Mouse (Mus musculus) neural tube, embryonic 11.5 days (tissue): Measurements from ENCODE around the gene Lmo2. TPM values are rescaled to one million over a fixed set of nuclear protein-coding genes. Genes with fewer than 3 reads are reported as not detected.
A peak's percentile ranks its signal among the peaks of the same experiment; 100 is the strongest.
"Not testable (repeated sequence)": the region's sequence is repeated elsewhere in the genome, so short reads cannot be mapped to it uniquely, and the experiment has no call there.

ENCODE experiments used
- ATAC-seq: fragments of 200-750 bp; cut with Nextera tagmentation; 2 replicates; pipeline ENCODE4 v1.8.0; 2017; ENCODE audit warnings: moderate number of reproducible peaks, mild to moderate bottlenecking, moderate TSS enrichment, moderate library complexity; ENCODE audit not compliant: insufficient read depth, low FRiP score, low TSS enrichment
- DNase-seq: peaks from one replicate; pipeline ENCODE4 v3.0.0-alpha.2; 2015; ENCODE audit warnings: low spot score
- H3K27ac ChIP-seq: fragments of 300-500 bp; sonication (generic); 2 replicates; pipeline ENCODE4 v1.5.1; 2014; ENCODE audit warnings: low read depth, mild to moderate bottlenecking, low read length
- H3K27me3 ChIP-seq: fragments of 300-500 bp; sonication (generic); 2 replicates; pipeline ENCODE4 v1.6.1; 2014; ENCODE audit warnings: mild to moderate bottlenecking, low read length, mixed read lengths; ENCODE audit not compliant: control insufficient read depth, insufficient read depth
- H3K36me3 ChIP-seq: fragments of 300-500 bp; sonication (generic); 2 replicates; pipeline ENCODE4 v1.6.1; 2014; ENCODE audit warnings: mild to moderate bottlenecking, low read length, moderate library complexity, mixed read lengths; ENCODE audit not compliant: control insufficient read depth, insufficient read depth
- H3K4me1 ChIP-seq: fragments of 300-500 bp; sonication (generic); 2 replicates; pipeline ENCODE4 v1.6.1; 2014; ENCODE audit warnings: low read length, mixed read lengths; ENCODE audit not compliant: control insufficient read depth, insufficient read depth
- H3K4me2 ChIP-seq: fragments of 300-500 bp; sonication (generic); 2 replicates; pipeline ENCODE4 v1.6.1; 2014; ENCODE audit warnings: low read depth, mild to moderate bottlenecking, moderate library complexity
- H3K4me3 ChIP-seq: fragments of 300-500 bp; sonication (generic); 2 replicates; pipeline ENCODE4 v1.5.1; 2014; ENCODE audit warnings: low read depth, low read length
- H3K9ac ChIP-seq: fragments of 300-500 bp; sonication (generic); 2 replicates; pipeline ENCODE4 v1.6.1; 2014; ENCODE audit warnings: mild to moderate bottlenecking, low read length
- H3K9me3 ChIP-seq: fragments of 300-500 bp; sonication (generic); 2 replicates; pipeline ENCODE4 v1.6.1; 2016; ENCODE audit warnings: low read length; ENCODE audit not compliant: control insufficient read depth
- WGBS: fragments of 180-500 bp; shearing (Covaris S2); extraction: QIAGEN DNeasy Blood & Tissue Kit; methylation state at CpG from one replicate; pipeline ENCODE4 v1.1.7; 2014; 5-methylcytosine and 5-hydroxymethylcytosine counted together
- polyA plus RNA-seq: library from polyadenylated mRNA; unstranded; fragments of >200 nt; fragmentation: Nextera tagmentation; extraction: Ambion mirVana; gene quantifications from 2 replicates; pipeline ENCODE4 v1.2.1, GENCODE M21; 2014

The Lmo2 gene
- polyA plus RNA-seq, 1 experiment from 2014 or later: 27.7 TPM

- DNase-seq: no peak
- no peaks in the 10 kb centered on the region for H3K36me3 ChIP-seq
- 53% methylated on average over 9 of the region's 9 CpGs for WGBS
- H3K4me1 ChIP-seq: no peaks in the 10 kb centered on the region
- H3K4me2 ChIP-seq: no peak overlapping the region
- H3K27ac ChIP-seq: no peak overlapping the region
- no peak overlapping the region for H3K4me3 ChIP-seq
- no peaks in the 10 kb centered on the region for H3K9me3 ChIP-seq
- no peak for ATAC-seq
- H3K9ac ChIP-seq: no peak overlapping the region
- no peaks in the 10 kb centered on the region for H3K27me3 ChIP-seq
Observed at GRCm38 (mm10) chr2:103977716-103978115, 19.9 kb downstream of the Lmo2 start.

DNA sequence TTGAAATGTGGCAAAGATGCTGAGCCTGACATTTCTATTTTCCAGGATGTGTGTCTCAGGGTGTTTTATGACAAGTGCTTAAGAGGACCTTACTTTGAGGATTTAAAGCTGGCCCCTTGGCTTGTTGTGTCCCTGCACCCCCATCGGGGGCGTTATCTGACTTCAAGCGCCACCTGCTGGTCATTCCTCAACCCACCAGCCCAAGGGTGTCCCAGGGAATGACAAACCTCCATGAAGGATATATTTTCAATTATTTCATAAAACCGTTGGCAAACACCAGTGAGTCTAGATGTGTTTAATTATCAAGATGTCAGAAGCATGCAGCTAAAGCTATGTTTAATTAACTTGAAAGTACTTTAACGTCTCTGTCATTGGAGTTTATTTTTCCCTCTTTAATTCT lies 24.5 kb downstream of the Lmo2 start:
- 11% methylated on average over 5 of the region's 5 CpGs for WGBS
- H3K36me3 ChIP-seq: no peaks in the 10 kb centered on the region
- no peaks in the 10 kb centered on the region for H3K4me1 ChIP-seq
- H3K27ac ChIP-seq: no peak overlapping the region
- H3K9ac ChIP-seq: no peak overlapping the region
- no peak overlapping the region for H3K4me3 ChIP-seq
- no peaks in the 10 kb centered on the region for H3K27me3 ChIP-seq
- no peaks in the 10 kb centered on the region for H3K9me3 ChIP-seq
- H3K4me2 ChIP-seq: no peak overlapping the region
- DNase-seq (peak; percentile 81), ATAC-seq (peak; percentile 65)

GRCm38 (mm10) chr2:103983146-103983545 lies 25.4 kb downstream of the Lmo2 start:
- no peak for DNase-seq
- H3K36me3 ChIP-seq: no peaks in the 10 kb centered on the region
- no peaks in the 10 kb centered on the region for H3K9me3 ChIP-seq
- 91% methylated on average over 10 of the region's 10 CpGs for WGBS
- no peak overlapping the region for H3K4me2 ChIP-seq
- H3K27me3 ChIP-seq: no peaks in the 10 kb centered on the region
- H3K9ac ChIP-seq: no peak overlapping the region
- H3K4me3 ChIP-seq: no peak overlapping the region
- ATAC-seq: no peak
- H3K27ac ChIP-seq: no peak overlapping the region
- H3K4me1 ChIP-seq: no peaks in the 10 kb centered on the region

DNA sequence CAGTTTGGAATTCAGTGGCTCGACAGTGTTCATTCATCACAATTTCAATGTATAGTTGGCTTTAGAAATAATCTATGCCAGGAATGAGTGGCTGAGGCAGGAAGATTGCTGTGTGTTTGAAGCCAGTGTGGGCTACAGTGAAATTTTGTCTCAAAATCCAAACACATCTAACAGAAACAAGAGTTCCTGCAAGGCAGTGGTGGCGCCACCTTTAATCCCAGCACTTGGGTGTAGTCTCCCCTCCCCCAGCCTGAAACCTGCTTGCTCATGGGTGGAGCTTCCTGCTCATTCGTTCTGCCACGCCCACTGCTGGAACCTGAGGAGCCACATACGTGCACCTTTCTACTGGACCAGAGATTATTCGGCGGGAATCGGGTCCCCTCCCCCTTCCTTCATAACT lies 29.8 kb downstream of the Lmo2 start:
- H3K9ac ChIP-seq, ATAC-seq: not testable (repeated sequence)
- WGBS: 72% methylated on average over 6 of the region's 8 CpGs

GRCm38 (mm10) chr2:103989724-103990123 lies 31.9 kb downstream of the Lmo2 start:
- H3K27ac ChIP-seq: no peak overlapping the region
- no peaks in the 10 kb centered on the region for H3K36me3 ChIP-seq
- no peak for ATAC-seq
- no peaks in the 10 kb centered on the region for H3K4me1 ChIP-seq
- H3K9ac ChIP-seq: no peak overlapping the region
- H3K4me3 ChIP-seq: no peak overlapping the region
- no peaks in the 10 kb centered on the region for H3K9me3 ChIP-seq
- no peak for DNase-seq
- WGBS: 89% methylated on average over 6 of the region's 6 CpGs
- H3K4me2 ChIP-seq: no peak overlapping the region
- no peaks in the 10 kb centered on the region for H3K27me3 ChIP-seq

More for the DNA sequence above, 29.8 kb downstream of the Lmo2 start:
- H3K27me3 ChIP-seq, DNase-seq, H3K4me2 ChIP-seq, H3K4me3 ChIP-seq, H3K9me3 ChIP-seq, H3K36me3 ChIP-seq, H3K27ac ChIP-seq, H3K4me1 ChIP-seq: not testable (repeated sequence)

- DNase-seq: no peak
- H3K9me3 ChIP-seq: no peaks in the 10 kb centered on the region
- ATAC-seq: no peak
- no peak overlapping the region for H3K9ac ChIP-seq
- H3K4me1 ChIP-seq: no peaks in the 10 kb centered on the region
- no peak overlapping the region for H3K4me3 ChIP-seq
- H3K27me3 ChIP-seq: no peaks in the 10 kb centered on the region
- no peak overlapping the region for H3K4me2 ChIP-seq
- H3K27ac ChIP-seq: no peak overlapping the region
- no peaks in the 10 kb centered on the region for H3K36me3 ChIP-seq
Observed at GRCm38 (mm10) chr2:103991303-103991702, 33.5 kb downstream of the Lmo2 start.

DNA sequence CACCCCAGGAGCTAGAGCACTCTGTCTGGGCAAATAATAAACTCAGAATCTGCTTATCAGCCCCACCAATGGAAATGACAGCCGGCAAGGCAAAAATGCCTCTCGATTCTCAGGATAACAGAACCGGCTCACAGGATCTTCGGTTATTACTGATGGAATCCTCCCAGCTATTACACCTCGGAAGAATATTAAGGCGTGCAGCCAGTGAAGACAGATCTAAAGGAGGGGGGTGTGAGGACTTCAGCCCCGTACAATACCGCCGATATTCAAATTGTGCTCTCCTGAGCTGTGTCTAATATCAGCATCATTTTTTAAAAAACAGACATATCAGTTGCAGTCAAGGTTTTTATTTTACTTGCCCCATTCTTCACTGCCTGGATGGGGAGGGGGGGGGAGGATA lies 34.4 kb downstream of the Lmo2 start:
- 75% methylated on average over 9 of the region's 9 CpGs for WGBS
- DNase-seq (no peak), ATAC-seq (no peak)
- Histone ChIP-seq H3K27me3 (no peaks in the 10 kb centered on the region), H3K9me3 (no peaks in the 10 kb centered on the region), H3K4me1 (no peaks in the 10 kb centered on the region), H3K27ac (no peak overlapping the region), H3K9ac (no peak overlapping the region), H3K4me3 (no peak overlapping the region), H3K4me2 (no peak overlapping the region), H3K36me3 (no peaks in the 10 kb centered on the region)

DNA sequence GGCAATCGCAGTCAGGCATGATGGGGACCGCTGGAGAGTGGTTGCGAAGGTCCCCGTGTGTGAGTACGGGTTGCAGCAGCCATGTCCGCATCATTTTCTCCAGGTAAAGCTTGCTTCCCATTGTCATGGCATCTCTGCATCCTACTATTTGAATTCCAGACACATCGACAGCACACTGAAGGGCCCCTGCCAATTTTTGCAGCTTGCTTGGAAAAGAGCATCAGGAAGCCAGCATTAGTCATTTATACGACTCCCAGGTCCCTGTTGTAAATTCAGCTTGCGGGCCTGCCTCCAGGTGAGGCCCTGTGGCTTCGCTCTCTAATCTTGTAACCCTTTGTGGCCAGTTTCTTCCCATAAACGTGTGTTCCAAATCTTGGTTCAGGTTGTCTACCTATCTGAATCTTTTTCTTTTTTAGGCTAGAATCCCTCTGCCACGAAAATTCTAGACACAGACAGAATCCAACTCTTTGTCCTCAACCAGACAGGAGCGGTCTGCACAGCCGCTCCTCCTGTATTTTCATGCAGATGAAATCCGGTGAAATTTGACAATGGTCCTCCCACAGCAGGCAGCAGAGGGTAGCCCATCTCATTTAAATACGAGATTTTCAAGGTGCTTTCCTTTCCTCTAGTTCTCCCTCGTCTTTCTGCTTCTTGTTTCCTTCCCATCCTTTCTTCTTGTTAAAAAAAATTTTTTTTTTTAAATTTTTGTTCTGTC lies 35.0 kb downstream of the Lmo2 start:
- Histone ChIP-seq H3K36me3 (no peaks in the 10 kb centered on the region), H3K27me3 (no peaks in the 10 kb centered on the region), H3K4me1 (no peaks in the 10 kb centered on the region), H3K9me3 (no peaks in the 10 kb centered on the region), H3K9ac (peak overlapping the region; percentile 20; the same call in 1 of the 2 replicates), H3K27ac (no peak overlapping the region), H3K4me3 (no peak overlapping the region), H3K4me2 (no peak overlapping the region)
- 24% methylated on average over 17 of the region's 17 CpGs for WGBS
- DNase-seq (no peak), ATAC-seq (no peak)

DNA sequence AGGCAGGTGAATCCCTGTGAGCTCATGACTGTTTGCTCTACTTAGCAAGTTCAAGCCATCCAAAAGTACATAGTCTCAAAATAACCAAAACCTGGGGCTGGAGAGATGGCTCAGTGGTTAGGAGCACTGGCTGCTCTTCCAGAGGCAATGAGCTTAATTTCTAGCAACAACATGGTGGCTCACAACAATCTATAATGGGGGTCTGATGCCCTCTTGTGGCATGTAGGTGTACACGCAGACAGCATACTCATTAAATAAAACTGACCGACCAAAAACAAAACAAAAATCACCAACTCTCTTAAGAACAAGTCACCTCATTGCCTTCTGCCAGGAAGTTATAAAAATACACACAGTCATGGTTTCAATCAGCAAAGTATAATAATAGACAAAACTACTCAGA lies 43.3 kb downstream of the Lmo2 start:
- H3K27ac ChIP-seq: no peak overlapping the region
- ATAC-seq (no peak), DNase-seq (no peak)
- H3K9ac ChIP-seq: no peak overlapping the region
- 30% methylated on average over 2 of the region's 2 CpGs for WGBS
- H3K4me3 ChIP-seq: no peak overlapping the region
- H3K9me3 ChIP-seq: no peaks in the 10 kb centered on the region
- H3K27me3 ChIP-seq: no peaks in the 10 kb centered on the region
- H3K4me2 ChIP-seq: no peak overlapping the region
- H3K4me1 ChIP-seq: no peaks in the 10 kb centered on the region
- H3K36me3 ChIP-seq: no peaks in the 10 kb centered on the region
